Mouse (Mus musculus): ENCODE results near the gene Espn.
A peak's percentile ranks its signal among the peaks of the same experiment; 100 is the strongest.

Espn gene

GRCm38 (mm10) chr4:152146033-152146827 is 5.9 kb downstream of the Espn start:
- DNase-seq (ENCODE audit: low spot score) = no peak

- DNase-seq (ENCODE audit: low spot score) = no peak
Measured at GRCm38 (mm10) chr4:152145473-152145872, 6.7 kb downstream of the Espn start.

GRCm38 (mm10) chr4:152143632-152144031 is 8.5 kb downstream of the Espn start:
- DNase-seq (ENCODE audit: low spot score) = no peak

GRCm38 (mm10) chr4:152141521-152142135 is 10.5 kb downstream of the Espn start:
- DNase-seq (ENCODE audit: low spot score) = no peak

GRCm38 (mm10) chr4:152140441-152140840 is 11.7 kb downstream of the Espn start:
- no peak for DNase-seq (ENCODE audit: low spot score)

GRCm38 (mm10) chr4:152138497-152139260 is 13.5 kb downstream of the Espn start:
- DNase-seq (ENCODE audit: low spot score) = peak; percentile 72

GRCm38 (mm10) chr4:152136876-152137250 is 15.3 kb downstream of the Espn start:
- DNase-seq (ENCODE audit: low spot score) = no peak

- no peak for DNase-seq (ENCODE audit: low spot score)
Measured at GRCm38 (mm10) chr4:152136112-152136875, 15.9 kb downstream of the Espn start.

- DNase-seq (ENCODE audit: low spot score) = no peak
Measured at GRCm38 (mm10) chr4:152135363-152135762, 16.8 kb downstream of the Espn start.

- DNase-seq (ENCODE audit: low spot score) = no peak
Measured at GRCm38 (mm10) chr4:152134507-152134906, 17.7 kb downstream of the Espn start.

GRCm38 (mm10) chr4:152133213-152133612 is 19.0 kb downstream of the Espn start:
- DNase-seq (ENCODE audit: low spot score) = no peak

GRCm38 (mm10) chr4:152132772-152133169 is 19.4 kb downstream of the Espn start:
- DNase-seq (ENCODE audit: low spot score) = no peak

- DNase-seq (ENCODE audit: low spot score) = no peak
Measured at GRCm38 (mm10) chr4:152131809-152132771, 20.1 kb downstream of the Espn start.

GRCm38 (mm10) chr4:152130771-152131653 is 21.2 kb downstream of the Espn start:
- DNase-seq (ENCODE audit: low spot score) = no peak

- DNase-seq (ENCODE audit: low spot score) = no peak
Measured at GRCm38 (mm10) chr4:152129395-152129930, 22.7 kb downstream of the Espn start.

- no peak for DNase-seq (ENCODE audit: low spot score)
Measured at GRCm38 (mm10) chr4:152128784-152129183, 23.4 kb downstream of the Espn start.

GRCm38 (mm10) chr4:152127884-152128283 is 24.3 kb downstream of the Espn start:
- no peak for DNase-seq (ENCODE audit: low spot score)

- DNase-seq (ENCODE audit: low spot score) = no peak
Measured at GRCm38 (mm10) chr4:152126026-152126920, 25.9 kb downstream of the Espn start.
